Mouse (Mus musculus) colon, adult 2 months (tissue): Measurements from ENCODE around the gene Aaas. TPM values are rescaled to one million over a fixed set of nuclear protein-coding genes. Genes with fewer than 3 reads are reported as not detected.

Source experiments
- polyA plus RNA-seq: library from polyadenylated mRNA; depleted of rRNA; stranded (reverse); fragments of >200 nt; gene quantifications from 2 replicates; pipeline ENCODE4 v1.2.3, GENCODE M21; 2012; rRNA removed

Aaas gene
- 33.2 and 35.7 TPM in 2 replicates for polyA plus RNA-seq

GRCm38 (mm10) chr15:102350138-102350941 lies at the start of gene Aaas:
Gene Aaas, minus strand, starts transcription at chr15:102350771.

GRCm38 (mm10) chr15:102366733-102367344 lies 16.3 kb upstream of the Aaas start, which contains the start of gene Sp7:
Gene Sp7, minus strand, starts transcription at chr15:102367182.

DNA sequence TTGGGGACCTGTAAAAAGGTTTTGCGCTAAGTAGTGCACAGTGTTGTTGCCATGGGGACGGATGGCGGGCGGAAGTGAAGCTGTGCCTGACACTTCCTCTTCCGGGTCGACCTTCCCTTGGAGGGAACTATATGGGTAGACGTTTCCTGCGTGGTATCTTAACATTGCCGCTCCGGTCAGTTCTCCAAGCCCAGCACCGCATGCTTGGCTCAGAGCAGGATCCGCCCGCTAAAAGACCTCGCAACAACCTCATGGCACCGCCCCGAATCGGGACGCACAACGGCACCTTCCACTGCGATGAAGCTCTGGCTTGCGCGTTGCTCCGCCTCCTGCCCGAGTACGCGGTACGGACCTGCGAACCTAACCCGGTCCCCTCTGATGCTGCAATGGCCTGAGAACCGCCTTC lies 19.0 kb downstream of the Aaas start, which contains the start of gene Myg1:
TSS of gene Myg1 (plus strand) at position 100 of the 406 bp plus-strand sequence.

GRCm38 (mm10) chr15:102326022-102326576 lies 24.5 kb downstream of the Aaas start, which contains the start of gene Pfdn5:
Gene Pfdn5, plus strand, starts transcription at chr15:102326116.

DNA sequence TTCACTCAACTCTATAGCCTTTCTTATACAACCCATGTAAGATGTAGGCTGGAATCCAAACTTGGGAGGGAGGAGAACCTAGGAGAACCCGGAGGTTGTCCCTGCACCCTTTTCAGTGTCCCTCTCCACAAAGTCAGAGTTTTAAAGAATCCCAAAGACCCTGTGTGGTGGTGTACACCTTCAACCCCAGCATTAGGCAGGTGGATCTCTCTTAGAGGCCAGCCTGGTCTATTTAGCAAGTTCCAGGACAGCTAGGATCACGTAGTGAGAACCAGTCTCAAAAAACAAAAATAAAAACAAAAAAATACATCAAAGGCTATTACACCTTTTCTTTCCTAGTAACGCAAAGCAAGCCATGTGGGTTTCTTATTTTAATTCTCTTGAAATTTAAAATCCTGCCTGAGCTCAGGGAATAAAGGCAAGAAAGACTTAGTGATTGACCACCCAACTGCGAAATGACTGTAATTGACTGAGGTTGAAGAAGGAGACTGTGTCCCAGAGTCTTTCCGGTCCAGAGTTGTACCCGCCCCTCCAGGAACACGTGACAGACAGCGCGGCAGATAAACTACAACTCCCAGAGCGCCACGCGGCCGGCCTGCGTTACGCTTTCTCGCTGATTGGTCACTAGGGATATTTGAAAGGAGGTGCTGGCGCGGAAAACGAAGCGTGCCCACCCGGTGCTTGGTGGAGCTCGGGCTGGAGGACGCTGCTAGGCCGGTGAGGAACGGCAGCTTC lies 54.8 kb downstream of the Aaas start, which contains the start of gene Espl1:
TSS of gene Espl1 (plus strand) at position 634 of the 735 bp plus-strand sequence.

Other genes with a start within 250 kb of the Aaas start
- 37.8 and 46.8 TPM in 2 replicates for gene Spryd3, start 214.5 kb downstream of the Aaas start, polyA plus RNA-seq
- 69.3 and 84.3 TPM in 2 replicates for gene Igfbp6, start 206.4 kb downstream of the Aaas start, polyA plus RNA-seq
- 1.5 and 2.5 TPM in 2 replicates for gene Soat2, start 200.2 kb downstream of the Aaas start, polyA plus RNA-seq
- 19.4 and 21.4 TPM in 2 replicates for gene Zfp740, start 147.5 kb downstream of the Aaas start, polyA plus RNA-seq
- gene Csad, start 146.0 kb downstream of the Aaas start, polyA plus RNA-seq: 63.9 and 65.7 TPM in 2 replicates
- 8.9 and 9.7 TPM in 2 replicates for gene Itgb7, start 118.8 kb downstream of the Aaas start, polyA plus RNA-seq
- 25.4 and 36.2 TPM in 2 replicates for gene Rarg, start 93.3 kb downstream of the Aaas start, polyA plus RNA-seq
- gene Gm9918, start 80.2 kb downstream of the Aaas start, polyA plus RNA-seq: 0.08 and 0.09 TPM in 2 replicates
- gene Mfsd5, start 71.3 kb downstream of the Aaas start, polyA plus RNA-seq: 79.3 and 113 TPM in 2 replicates
- 6.9 and 7.9 TPM in 2 replicates for gene Espl1, start 54.5 kb downstream of the Aaas start, polyA plus RNA-seq
- 37.2 and 55.3 TPM in 2 replicates for gene Pfdn5, start 24.7 kb downstream of the Aaas start, polyA plus RNA-seq
- gene Myg1, start 19.1 kb downstream of the Aaas start, polyA plus RNA-seq: 48.5 and 54.2 TPM in 2 replicates
- 0.15 and 0.23 TPM in 2 replicates for gene Sp7, start 16.4 kb upstream of the Aaas start, polyA plus RNA-seq
- 14.2 and 15.0 TPM in 2 replicates for gene Sp1, start 55.4 kb upstream of the Aaas start, polyA plus RNA-seq
- gene Amhr2, start 94.6 kb upstream of the Aaas start, polyA plus RNA-seq: 4.2 and 14.1 TPM in 2 replicates
- gene Prr13, start 108.3 kb upstream of the Aaas start, polyA plus RNA-seq: 483 and 710 TPM in 2 replicates
- 357 and 368 TPM in 2 replicates for gene Pcbp2, start 119.8 kb upstream of the Aaas start, polyA plus RNA-seq
- gene Gm10337, start 153.0 kb upstream of the Aaas start, polyA plus RNA-seq: not detected in 2 replicates
- gene Map3k12, start 166.3 kb upstream of the Aaas start, polyA plus RNA-seq: 3.6 and 5.4 TPM in 2 replicates
- 72.6 and 84.8 TPM in 2 replicates for gene Tarbp2, start 167.4 kb upstream of the Aaas start, polyA plus RNA-seq
- gene Npff, start 174.2 kb upstream of the Aaas start, polyA plus RNA-seq: 3.3 and 3.7 TPM in 2 replicates